Mouse (Mus musculus): Measurements from ENCODE around the gene Kcnc1.

DNA sequence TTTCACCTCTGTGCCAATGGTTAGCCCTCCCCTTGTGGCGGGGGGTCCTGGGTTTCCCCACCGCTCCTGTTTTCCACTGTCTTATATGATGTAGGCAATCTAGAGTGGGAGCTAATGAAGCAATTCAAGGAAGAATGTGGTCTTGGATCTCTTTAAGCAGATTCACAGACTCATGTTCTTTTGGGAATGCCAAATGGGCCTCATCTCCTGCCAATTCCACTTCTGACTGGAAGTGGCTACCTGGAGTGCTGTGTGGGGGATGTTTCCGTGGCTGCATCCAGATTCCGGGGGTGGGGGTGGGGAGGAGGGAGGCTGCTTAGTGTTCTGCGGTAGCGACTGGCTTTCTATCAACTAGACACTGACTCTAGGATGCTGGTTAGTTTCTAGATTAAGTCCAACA is 83.5 kb downstream of the Kcnc1 start:
- TF ChIP-seq CTCF (conservative IDR thresholded peaks at IDR 0.05; ENCODE audit: low read length) (no peak), NANOG (IDR thresholded peaks at IDR 0.05; ENCODE audit: borderline replicate concordance, low read length) (no peak)
